Mouse (Mus musculus): Measurements from ENCODE around the gene Abtb2. TPM values are rescaled to one million over a fixed set of nuclear protein-coding genes. Genes with fewer than 3 reads are reported as not detected.

Abtb2 gene
- polyA plus RNA-seq, 1 experiment from 2014 or later = 4.5 TPM

- no peak overlapping the region for H3K4me3 ChIP-seq (replicated peaks)
- ATAC-seq (ENCODE audit: insufficient read depth, low FRiP score, low read depth) = no peak
- no peaks in the 10 kb centered on the region for H3K9me3 ChIP-seq
- 29% methylated on average over 7 of the region's 7 CpGs for WGBS
- H3K4me2 ChIP-seq = no peak overlapping the region
- H3K4me1 ChIP-seq = 0 out of 2 replicates have a peak, but pooled peaks cover 8% of the 10 kb centered on the region
- no peaks in the 10 kb centered on the region for H3K27me3 ChIP-seq (replicated peaks)
- H3K27ac ChIP-seq = no peak overlapping the region
- no peak overlapping the region for H3K9ac ChIP-seq
- no peaks in the 10 kb centered on the region for H3K36me3 ChIP-seq
Measured at GRCm38 (mm10) chr2:103625349-103625932, 59.3 kb downstream of the Abtb2 start.

- no peaks in the 10 kb centered on the region for H3K27me3 ChIP-seq (replicated peaks)
- no peak overlapping the region for H3K4me2 ChIP-seq
- H3K27ac ChIP-seq = no peak overlapping the region
- 77% methylated on average over 7 of the region's 7 CpGs for WGBS
- no peak overlapping the region for H3K4me3 ChIP-seq (replicated peaks)
- H3K36me3 ChIP-seq = no peaks in the 10 kb centered on the region
- no peaks in the 10 kb centered on the region for H3K9me3 ChIP-seq
- H3K4me1 ChIP-seq = 0 out of 2 replicates have a peak, but pooled peaks cover 14% of the 10 kb centered on the region
- no peak for ATAC-seq (ENCODE audit: insufficient read depth, low FRiP score, low read depth)
- no peak overlapping the region for H3K9ac ChIP-seq
Measured at GRCm38 (mm10) chr2:103627101-103627500, 61.0 kb downstream of the Abtb2 start.

- no peak overlapping the region for H3K27ac ChIP-seq
- peaks cover 17% of the 10 kb centered on the region; the same call in 1 of the 2 replicates for H3K4me1 ChIP-seq
- ATAC-seq (ENCODE audit: insufficient read depth, low FRiP score, low read depth) = no peak
- no peaks in the 10 kb centered on the region for H3K36me3 ChIP-seq
- 61% methylated on average over 5 of the region's 5 CpGs for WGBS
- no peak overlapping the region for H3K9ac ChIP-seq
- H3K4me3 ChIP-seq (replicated peaks) = no peak overlapping the region
- H3K4me2 ChIP-seq = no peak overlapping the region
- no peaks in the 10 kb centered on the region for H3K27me3 ChIP-seq (replicated peaks)
- no peaks in the 10 kb centered on the region for H3K9me3 ChIP-seq
Measured at GRCm38 (mm10) chr2:103629956-103630355, 63.8 kb downstream of the Abtb2 start.

GRCm38 (mm10) chr2:103631293-103631717, 65.2 kb downstream of the Abtb2 start:
- H3K9me3 ChIP-seq = no peaks in the 10 kb centered on the region
- H3K9ac ChIP-seq = no peak overlapping the region
- H3K4me2 ChIP-seq = no peak overlapping the region
- 43% methylated on average over 7 of the region's 7 CpGs for WGBS
- no peak for ATAC-seq (ENCODE audit: insufficient read depth, low FRiP score, low read depth)
- no peak overlapping the region for H3K27ac ChIP-seq
- H3K4me3 ChIP-seq (replicated peaks) = no peak overlapping the region
- H3K4me1 ChIP-seq = peaks cover 9% of the 10 kb centered on the region; the same call in 1 of the 2 replicates
- H3K27me3 ChIP-seq (replicated peaks) = no peaks in the 10 kb centered on the region
- H3K36me3 ChIP-seq = no peaks in the 10 kb centered on the region

- 66% methylated on average over 6 of the region's 6 CpGs for WGBS
- Histone ChIP-seq H3K4me3 (replicated peaks) (no peak overlapping the region), H3K4me2 (no peak overlapping the region), H3K27ac (no peak overlapping the region), H3K4me1 (peaks cover 9% of the 10 kb centered on the region; the same call in 1 of the 2 replicates), H3K27me3 (replicated peaks) (no peaks in the 10 kb centered on the region), H3K9ac (no peak overlapping the region), H3K36me3 (no peaks in the 10 kb centered on the region), H3K9me3 (no peaks in the 10 kb centered on the region)
- ATAC-seq (ENCODE audit: insufficient read depth, low FRiP score, low read depth) = no peak
Measured at GRCm38 (mm10) chr2:103632136-103632925, 66.2 kb downstream of the Abtb2 start.

- no peak for ATAC-seq (ENCODE audit: insufficient read depth, low FRiP score, low read depth)
- WGBS = 83% methylated on average over 2 of the region's 2 CpGs
Measured at GRCm38 (mm10) chr2:103632926-103633250, 66.8 kb downstream of the Abtb2 start.

GRCm38 (mm10) chr2:103635731-103636487, 69.8 kb downstream of the Abtb2 start:
- H3K27me3 ChIP-seq (replicated peaks) = no peaks in the 10 kb centered on the region
- 90% methylated on average over 3 of the region's 3 CpGs for WGBS
- no peaks in the 10 kb centered on the region for H3K9me3 ChIP-seq
- H3K9ac ChIP-seq = no peak overlapping the region
- H3K36me3 ChIP-seq = no peaks in the 10 kb centered on the region
- H3K27ac ChIP-seq = no peak overlapping the region
- no peak for ATAC-seq (ENCODE audit: insufficient read depth, low FRiP score, low read depth)
- H3K4me1 ChIP-seq = peaks cover 8% of the 10 kb centered on the region; the same call in 1 of the 2 replicates
- H3K4me2 ChIP-seq = no peak overlapping the region
- H3K4me3 ChIP-seq (replicated peaks) = no peak overlapping the region

More at GRCm38 (mm10) chr2:103632926-103633250, 66.8 kb downstream of the Abtb2 start:
- Histone ChIP-seq H3K27me3 (replicated peaks) (no peaks in the 10 kb centered on the region), H3K4me1 (peaks cover 9% of the 10 kb centered on the region; the same call in 1 of the 2 replicates), H3K9me3 (no peaks in the 10 kb centered on the region), H3K4me3 (replicated peaks) (no peak overlapping the region), H3K27ac (no peak overlapping the region), H3K4me2 (no peak overlapping the region), H3K36me3 (no peaks in the 10 kb centered on the region), H3K9ac (no peak overlapping the region)

- Histone ChIP-seq H3K27ac (no peak overlapping the region), H3K4me3 (replicated peaks) (no peak overlapping the region), H3K27me3 (replicated peaks) (no peaks in the 10 kb centered on the region), H3K9ac (no peak overlapping the region), H3K4me2 (no peak overlapping the region), H3K36me3 (no peaks in the 10 kb centered on the region), H3K9me3 (no peaks in the 10 kb centered on the region), H3K4me1 (peaks cover 3% of the 10 kb centered on the region; the same call in 1 of the 2 replicates)
- WGBS = 54% methylated on average over 1 of the region's 1 CpGs
- ATAC-seq (ENCODE audit: insufficient read depth, low FRiP score, low read depth) = no peak
Measured at GRCm38 (mm10) chr2:103637385-103637784, 71.3 kb downstream of the Abtb2 start.

GRCm38 (mm10) chr2:103637943-103638342, 71.8 kb downstream of the Abtb2 start:
- H3K4me1 ChIP-seq = 0 out of 2 replicates have a peak, but pooled peaks cover 2% of the 10 kb centered on the region
- H3K27me3 ChIP-seq (replicated peaks) = no peaks in the 10 kb centered on the region
- ATAC-seq (ENCODE audit: insufficient read depth, low FRiP score, low read depth) = no peak
- H3K9me3 ChIP-seq = no peaks in the 10 kb centered on the region
- H3K36me3 ChIP-seq = no peaks in the 10 kb centered on the region
- no peak overlapping the region for H3K4me2 ChIP-seq
- no peak overlapping the region for H3K4me3 ChIP-seq (replicated peaks)
- 90% methylated on average over 5 of the region's 5 CpGs for WGBS
- no peak overlapping the region for H3K9ac ChIP-seq
- H3K27ac ChIP-seq = no peak overlapping the region

- H3K4me2 ChIP-seq = no peak overlapping the region
- no peaks in the 10 kb centered on the region for H3K9me3 ChIP-seq
- H3K36me3 ChIP-seq = no peaks in the 10 kb centered on the region
- no peaks in the 10 kb centered on the region for H3K27me3 ChIP-seq (replicated peaks)
- H3K4me3 ChIP-seq (replicated peaks) = no peak overlapping the region
- no peak overlapping the region for H3K9ac ChIP-seq
- no peak overlapping the region for H3K27ac ChIP-seq
- WGBS = 26% methylated on average over 2 of the region's 2 CpGs
- no peak for ATAC-seq (ENCODE audit: insufficient read depth, low FRiP score, low read depth)
- H3K4me1 ChIP-seq = no peaks in the 10 kb centered on the region
Measured at GRCm38 (mm10) chr2:103639701-103640100, 73.6 kb downstream of the Abtb2 start.

- WGBS = 60% methylated on average over 2 of the region's 2 CpGs
- H3K27me3 ChIP-seq (replicated peaks) = no peaks in the 10 kb centered on the region
- no peaks in the 10 kb centered on the region for H3K4me1 ChIP-seq
- no peak for ATAC-seq (ENCODE audit: insufficient read depth, low FRiP score, low read depth)
- H3K9ac ChIP-seq = no peak overlapping the region
- no peak overlapping the region for H3K27ac ChIP-seq
- no peaks in the 10 kb centered on the region for H3K36me3 ChIP-seq
- no peak overlapping the region for H3K4me2 ChIP-seq
- no peaks in the 10 kb centered on the region for H3K9me3 ChIP-seq
- no peak overlapping the region for H3K4me3 ChIP-seq (replicated peaks)
Measured at GRCm38 (mm10) chr2:103640861-103641260, 74.8 kb downstream of the Abtb2 start.

Measured in stomach, embryonic 15.5 days (tissue).